Mouse (Mus musculus): ENCODE results near the gene Plscr5. TPM values are rescaled to one million over a fixed set of nuclear protein-coding genes. Genes with fewer than 3 reads are reported as not detected.

Plscr5 gene
- total RNA-seq, 2 experiments from 2014 or later: not detected

- Histone ChIP-seq H3K4me3 (no peak overlapping the region), H3K27ac (no peak overlapping the region)
- intact Hi-C loops (cut with DNase I): no loop called here
- TF ChIP-seq CTCF (IDR thresholded peaks at IDR 0.05): no peak
- DNase-seq (ENCODE audit: extremely low spot score in 1 of 2, low spot score in 2 of 2): no peak
Measured at GRCm38 (mm10) chr9:92228867-92229832, 36.4 kb downstream of the Plscr5 start.

- H3K27ac ChIP-seq: no peak overlapping the region
- intact Hi-C loops (cut with DNase I): no loop called here
- DNase-seq (ENCODE audit: extremely low spot score in 1 of 2, low spot score in 2 of 2): no peak
- no peak for TF ChIP-seq CTCF (IDR thresholded peaks at IDR 0.05)
- H3K4me3 ChIP-seq: no peak overlapping the region
Measured at GRCm38 (mm10) chr9:92229833-92230205, 37.1 kb downstream of the Plscr5 start.

GRCm38 (mm10) chr9:92234901-92235458 lies 42.2 kb downstream of the Plscr5 start:
- intact Hi-C loops (cut with DNase I): no loop called here
- H3K4me3 ChIP-seq: no peak overlapping the region
- TF ChIP-seq CTCF (IDR thresholded peaks at IDR 0.05): no peak
- DNase-seq (ENCODE audit: extremely low spot score in 1 of 2, low spot score in 2 of 2): no peak
- H3K27ac ChIP-seq: no peak overlapping the region

- no peak for DNase-seq (ENCODE audit: extremely low spot score in 1 of 2, low spot score in 2 of 2)
- no peak for TF ChIP-seq CTCF (IDR thresholded peaks at IDR 0.05)
- intact Hi-C loops (cut with DNase I): no loop called here
Measured at GRCm38 (mm10) chr9:92248773-92249446, 56.2 kb downstream of the Plscr5 start.

GRCm38 (mm10) chr9:92249447-92249852 lies 56.7 kb downstream of the Plscr5 start, which contains the start of gene Plscr1:
TSS of gene Plscr1 (plus strand) at chr9:92249750.
- intact Hi-C loops (cut with DNase I): no loop called here
- no peak for DNase-seq (ENCODE audit: extremely low spot score in 1 of 2, low spot score in 2 of 2)
- TF ChIP-seq CTCF (IDR thresholded peaks at IDR 0.05): no peak
- Histone ChIP-seq H3K4me3 (peak within 1 kb of the TSS; percentile 55), H3K27ac (peak within 1 kb of the TSS; percentile 44)

More at GRCm38 (mm10) chr9:92248773-92249446, 56.2 kb downstream of the Plscr5 start:
- no peak overlapping the region for H3K27ac ChIP-seq
- no peak overlapping the region for H3K4me3 ChIP-seq

GRCm38 (mm10) chr9:92249987-92250772 lies 57.4 kb downstream of the Plscr5 start:
- DNase-seq (ENCODE audit: extremely low spot score in 1 of 2, low spot score in 2 of 2): peak; percentile 27 to 37
- intact Hi-C loops (cut with DNase I): no loop called here
- H3K4me3 ChIP-seq: peak overlapping the region; percentile 55
- peak overlapping the region; percentile 44 for H3K27ac ChIP-seq
- no peak; the same call in 1 of the 2 replicates for TF ChIP-seq CTCF (IDR thresholded peaks at IDR 0.05)

- no peak overlapping the region for H3K27ac ChIP-seq
- TF ChIP-seq CTCF (IDR thresholded peaks at IDR 0.05): no peak
- no peak overlapping the region for H3K4me3 ChIP-seq
- no peak for DNase-seq (ENCODE audit: extremely low spot score in 1 of 2, low spot score in 2 of 2)
- intact Hi-C loops (cut with DNase I): no loop called here
Measured at GRCm38 (mm10) chr9:92252718-92253117, 60.0 kb downstream of the Plscr5 start.

- H3K4me3 ChIP-seq: no peak overlapping the region
- no peak for DNase-seq (ENCODE audit: extremely low spot score in 1 of 2, low spot score in 2 of 2)
- H3K27ac ChIP-seq: no peak overlapping the region
- intact Hi-C loops (cut with DNase I): no loop called here
- TF ChIP-seq CTCF (IDR thresholded peaks at IDR 0.05): no peak
Measured at GRCm38 (mm10) chr9:92253585-92254321, 61.0 kb downstream of the Plscr5 start.

Other genes starting within 250 kb of the Plscr5 start
- 1 to 10 TPM; 1.6 to 1.7 TPM for gene Plscr1, start 56.8 kb downstream of the Plscr5 start, total RNA-seq (2021)
- 1 to 10 TPM; 1.9 to 2.4 TPM for gene Plscr2, start 82.7 kb downstream of the Plscr5 start, total RNA-seq (2021)
- not detected for gene 1700057G04Rik, start 116.4 kb downstream of the Plscr5 start, total RNA-seq (2021)